In genomic region chr12:81788672-81789084, GRCm38 (mm10) we compare ENCODE assay signal across 8 mouse cellular contexts. TPM values are rescaled to one million over a fixed set of nuclear protein-coding genes. Genes with fewer than 3 reads are reported as not detected.
DNase-seq lines count a peak whose midpoint lies in the region; ATAC-seq and TF ChIP-seq lines count a peak whose summit lies in the region.

No protein-coding gene starts in this region.

- no peak for ATAC-seq in embryonic facial prominence, embryonic 11.5 days (replicated peaks; ENCODE audit: insufficient number of reproducible peaks, low FRiP score, low TSS enrichment, low read depth)
- peak; percentile 36; the same call in 1 of the 2 replicates for ATAC-seq in liver, embryonic 11.5 days (replicated peaks; ENCODE audit: low FRiP score)

- no peak overlapping the region for H3K9ac ChIP-seq in embryonic facial prominence, embryonic 11.5 days (replicated peaks; ENCODE audit: low read length)
- no peak overlapping the region for H3K9ac ChIP-seq in liver, embryonic 11.5 days (ENCODE audit: low read depth, low read length)

- DNase-seq in CD4-positive, CD25-positive, alpha-beta regulatory T cell, adult 2 months (ENCODE audit: low read depth, low spot score): peak; percentile 91
- peak; percentile 94 for DNase-seq in adrenal gland, postnatal 14 days
- DNase-seq in embryonic facial prominence, embryonic 11.5 days (ENCODE audit: low spot score): peak; percentile 94
- DNase-seq in heart, embryonic 10.5 days (ENCODE audit: low spot score): peak; percentile 94
- peak; percentile 92 for DNase-seq in kidney, postnatal 10 days
- DNase-seq in liver, embryonic 11.5 days (ENCODE audit: low spot score): peak; percentile 83
- DNase-seq in testis, postnatal 14 days (ENCODE audit: low spot score): peak; percentile 77

- TF ChIP-seq CTCF in olfactory bulb, adult 2 months (IDR thresholded peaks at IDR 0.05; ENCODE audit: insufficient read depth, low read depth, low read length): peak; percentile 96

- 6% methylated on average over 9 of the region's 9 CpGs for WGBS in embryonic facial prominence, embryonic 11.5 days
- 6% methylated on average over 9 of the region's 9 CpGs for WGBS in heart, embryonic 10.5 days
- 6% methylated on average over 9 of the region's 9 CpGs for WGBS in liver, embryonic 11.5 days
- 0% methylated on average over 9 of the region's 9 CpGs for WGBS in olfactory bulb, adult 2 months

- H3K4me2 ChIP-seq in embryonic facial prominence, embryonic 11.5 days (ENCODE audit: low read depth, low read length): no peak overlapping the region
- H3K4me2 ChIP-seq in liver, embryonic 11.5 days: no peak overlapping the region

- no peaks in the 10 kb centered on the region for H3K9me3 ChIP-seq in embryonic facial prominence, embryonic 11.5 days (replicated peaks; ENCODE audit: control insufficient read depth, low read length)
- no peaks in the 10 kb centered on the region for H3K9me3 ChIP-seq in heart, embryonic 10.5 days
- no peaks in the 10 kb centered on the region for H3K9me3 ChIP-seq in liver, embryonic 11.5 days (ENCODE audit: control insufficient read depth, low read length)

- H3K27ac ChIP-seq in embryonic facial prominence, embryonic 11.5 days (replicated peaks; ENCODE audit: low read depth, low read length): no peak overlapping the region
- H3K27ac ChIP-seq in heart, embryonic 10.5 days: no peak overlapping the region
- no peak overlapping the region for H3K27ac ChIP-seq in liver, embryonic 11.5 days (ENCODE audit: low read depth, low read length)
- no peak overlapping the region for H3K27ac ChIP-seq in olfactory bulb, adult 2 months (ENCODE audit: insufficient read depth, low read depth, low read length)

- no peaks in the 10 kb centered on the region for H3K27me3 ChIP-seq in embryonic facial prominence, embryonic 11.5 days (ENCODE audit: control insufficient read depth, insufficient read depth, low read length)
- H3K27me3 ChIP-seq in heart, embryonic 10.5 days (ENCODE audit: insufficient read depth, poor library complexity, severe bottlenecking): peaks cover 10% of the 10 kb centered on the region; the same call in 1 of the 2 replicates
- peaks cover under 1% of the 10 kb centered on the region for H3K27me3 ChIP-seq in liver, embryonic 11.5 days (replicated peaks; ENCODE audit: control insufficient read depth, insufficient read depth, low read length)

- TF ChIP-seq POLR2A in olfactory bulb, adult 2 months (IDR thresholded peaks at IDR 0.05; ENCODE audit: insufficient read depth, low read depth, low read length): no peak

- no peaks in the 10 kb centered on the region for H3K4me1 ChIP-seq in embryonic facial prominence, embryonic 11.5 days (ENCODE audit: control insufficient read depth, insufficient read depth, low read length)
- peaks cover 9% of the 10 kb centered on the region for H3K4me1 ChIP-seq in heart, embryonic 10.5 days
- H3K4me1 ChIP-seq in liver, embryonic 11.5 days (replicated peaks; ENCODE audit: control insufficient read depth, insufficient read depth, low read length): no peaks in the 10 kb centered on the region
- H3K4me1 ChIP-seq in olfactory bulb, adult 2 months (ENCODE audit: control insufficient read depth, insufficient read depth, low read length): no peaks in the 10 kb centered on the region

- H3K4me3 ChIP-seq in embryonic facial prominence, embryonic 11.5 days (ENCODE audit: low read depth, low read length): no peak overlapping the region
- no peak overlapping the region for H3K4me3 ChIP-seq in heart, embryonic 10.5 days
- no peak overlapping the region for H3K4me3 ChIP-seq in liver, embryonic 11.5 days (ENCODE audit: low read depth, low read length)
- no peak overlapping the region for H3K4me3 ChIP-seq in olfactory bulb, adult 2 months (ENCODE audit: insufficient read depth, low read depth, low read length)

- H3K36me3 ChIP-seq in embryonic facial prominence, embryonic 11.5 days (replicated peaks; ENCODE audit: control insufficient read depth, insufficient read depth, low read depth, low read length): no peaks in the 10 kb centered on the region
- no peaks in the 10 kb centered on the region for H3K36me3 ChIP-seq in heart, embryonic 10.5 days
- H3K36me3 ChIP-seq in liver, embryonic 11.5 days (ENCODE audit: control insufficient read depth, insufficient read depth, low read length): no peaks in the 10 kb centered on the region

RNA-seq across cellular contexts. Expression of gene Map3k9, which starts 7.7 kb away (rescaled TPM):
- 1.0 and 2.0 TPM in 2 replicates for total RNA-seq in adrenal gland, postnatal 14 days (2021)
- 1.3 and 1.4 TPM in 2 replicates for polyA plus RNA-seq in embryonic facial prominence, embryonic 11.5 days (2014; fragmentation: Nextera tagmentation; extraction: Ambion mirVana)
- 0.21 and 0.59 TPM in 2 replicates for polyA plus RNA-seq in heart, embryonic 10.5 days (2016; fragmentation: Nextera tagmentation; extraction: Ambion mirVana)
- polyA plus RNA-seq in liver, embryonic 11.5 days (2014; fragmentation: Nextera tagmentation; extraction: Ambion mirVana): 0.13 and 0.32 TPM in 2 replicates
- not detected in 2 replicates for polyA plus RNA-seq in olfactory bulb, adult 2 months (2012; ENCODE audit: insufficient read depth, insufficient read length, low replicate concordance, missing spikeins)
